Mouse (Mus musculus) lung, adult 2 months (tissue): Measurements from ENCODE around the gene Cldn34b4. TPM values are rescaled to one million over a fixed set of nuclear protein-coding genes. Genes with fewer than 3 reads are reported as not detected.

ENCODE experiments used
- DNase-seq: peaks from one replicate; pipeline ENCODE4 v3.0.0; 2022
- H3K4me1 ChIP-seq: fragments of 200-500 bp; 2 replicates; pipeline ENCODE4 v1.6.1; 2011; ENCODE audit warnings: low read length; ENCODE audit not compliant: control insufficient read depth, insufficient read depth
- H3K4me3 ChIP-seq: fragments of 200-500 bp; replicated peaks from 2 replicates; pipeline ENCODE3; 2011; ENCODE audit warnings: low read depth, mild to moderate bottlenecking, control low read depth, low read length; ENCODE audit errors: extremely low read depth
- CTCF ChIP-seq: fragments of 200-500 bp; IDR thresholded peaks from 2 replicates; pipeline ENCODE4 v1.5.1; 2011; ENCODE audit warnings: mild to moderate bottlenecking, low read length, control low read depth; ENCODE audit not compliant: insufficient read depth
- POLR2A ChIP-seq: fragments of 200-500 bp; IDR thresholded peaks from 2 replicates; pipeline ENCODE4 v1.6.1; 2011; ENCODE audit warnings: low read depth, mild to moderate bottlenecking, control low read depth, low read length, borderline replicate concordance; ENCODE audit errors: extremely low read depth
- WGBS: fragments of 180-500 bp; shearing (Covaris S2); methylation state at CpG from one replicate; pipeline ENCODE4 v1.1.7; 2018; 5-methylcytosine and 5-hydroxymethylcytosine counted together
- polyA plus RNA-seq: library from polyadenylated mRNA; depleted of rRNA; stranded (reverse); fragments of >200 nt; gene quantifications from 2 replicates; pipeline ENCODE4 v1.2.3, GENCODE M21; 2012; rRNA removed

Gene Cldn34b4
- polyA plus RNA-seq = not detected in 2 replicates

GRCm38 (mm10) chrX:76393050-76393449 lies at the start of gene Cldn34b4:
Cldn34b4 (plus strand) TSS chrX:76393350.
- Histone ChIP-seq H3K4me1 (no peaks in the 10 kb centered on the region), H3K4me3 (no peak within 1 kb of the TSS)
- no peak for TF ChIP-seq CTCF
- no peak for TF ChIP-seq POLR2A
- no peak for DNase-seq
- WGBS = 73% methylated on average over 3 of the region's 3 CpGs

Other genes starting within 250 kb of the Cldn34b4 start
- not detected in 2 replicates for gene Cldn34b3, start 129.0 kb upstream of the Cldn34b4 start, polyA plus RNA-seq
- gene Cldn34d, start 209.6 kb downstream of the Cldn34b4 start, polyA plus RNA-seq = not detected in 2 replicates